Mouse (Mus musculus): Measurements from ENCODE around the gene Krt12.

Krt12 gene

DNA sequence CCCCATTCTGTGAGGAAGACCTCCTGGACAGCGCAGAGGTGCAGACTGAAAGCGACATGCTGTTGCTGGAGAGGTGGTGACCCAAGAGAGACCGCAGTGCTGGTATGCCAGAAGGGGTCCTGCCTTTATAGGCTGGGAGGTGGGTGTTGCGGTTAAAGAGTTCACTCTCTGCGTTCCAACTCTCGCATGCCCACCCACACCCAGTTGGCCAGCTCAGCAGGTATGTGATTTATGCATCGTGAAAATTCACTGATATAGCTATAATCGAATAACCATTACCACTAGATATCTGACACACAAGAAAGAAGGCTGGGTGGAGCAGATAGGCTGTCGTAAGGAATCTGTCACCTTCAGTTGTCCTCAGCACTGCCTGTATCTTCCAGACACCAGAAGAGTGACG, at the start of gene Krt12:
Krt12 (minus strand) TSS at position 101 of the 400 bp plus-strand sequence.
- no peak for DNase-seq

DNA sequence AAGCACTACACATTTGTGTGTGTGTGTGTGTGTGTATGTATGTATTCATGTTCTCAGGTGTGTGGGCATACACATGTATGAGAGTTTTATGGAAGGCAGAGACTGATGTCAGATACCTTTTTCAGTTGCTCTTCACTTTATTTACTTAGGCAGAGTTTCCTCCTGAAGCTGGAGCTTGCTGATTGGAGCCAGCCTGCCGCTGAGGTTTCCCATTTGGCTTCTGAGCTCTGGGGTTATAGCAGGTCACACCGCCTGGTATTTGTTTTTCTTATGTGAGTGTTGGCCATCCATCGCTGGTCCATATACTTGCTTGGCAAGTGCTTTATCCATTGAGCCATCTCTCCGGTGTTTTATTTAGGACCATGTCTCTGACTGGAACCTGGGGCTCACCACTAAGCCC, 47.2 kb upstream of the Krt12 start:
- DNase-seq: no peak

DNA sequence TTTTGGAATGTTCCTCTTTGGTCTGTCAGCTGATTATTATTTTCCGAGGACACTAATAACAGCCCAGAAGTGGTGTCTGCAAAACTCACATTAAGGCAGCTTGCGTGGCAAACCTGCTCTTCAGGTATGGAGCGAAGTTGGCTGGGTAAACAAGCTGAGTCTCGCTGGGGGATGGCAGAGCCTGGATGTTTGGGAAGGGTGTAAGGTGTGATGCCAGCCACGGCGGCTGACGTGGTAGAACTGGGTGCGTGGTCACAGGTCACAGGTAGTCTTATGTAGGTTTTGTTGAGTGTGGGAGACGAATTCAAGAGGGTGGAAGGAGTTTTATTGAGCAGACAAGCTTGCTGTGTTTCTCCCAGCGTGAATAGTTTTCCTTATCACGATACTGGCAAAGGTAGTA, 46.5 kb upstream of the Krt12 start:
- no peak for DNase-seq

DNA sequence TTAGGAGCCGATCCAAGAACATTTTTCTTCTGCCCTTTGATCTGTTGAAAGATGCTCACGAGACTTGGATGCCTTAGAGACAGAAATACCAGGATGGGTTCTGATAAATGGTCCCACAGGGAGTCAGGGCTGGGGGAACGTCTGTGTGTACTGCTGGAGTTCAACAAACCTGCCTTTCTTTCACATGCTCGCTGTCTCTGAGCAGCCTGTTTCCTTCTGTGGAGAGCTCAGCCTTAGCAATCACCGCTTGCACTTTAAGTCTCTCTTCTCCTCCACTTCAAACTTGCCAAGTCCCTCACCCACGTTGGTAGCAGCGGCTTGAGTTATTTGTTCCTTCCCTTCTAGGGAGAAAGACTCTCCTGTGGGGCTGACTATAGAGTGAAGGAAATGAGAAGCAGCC, 44.3 kb upstream of the Krt12 start:
- DNase-seq: no peak

DNA sequence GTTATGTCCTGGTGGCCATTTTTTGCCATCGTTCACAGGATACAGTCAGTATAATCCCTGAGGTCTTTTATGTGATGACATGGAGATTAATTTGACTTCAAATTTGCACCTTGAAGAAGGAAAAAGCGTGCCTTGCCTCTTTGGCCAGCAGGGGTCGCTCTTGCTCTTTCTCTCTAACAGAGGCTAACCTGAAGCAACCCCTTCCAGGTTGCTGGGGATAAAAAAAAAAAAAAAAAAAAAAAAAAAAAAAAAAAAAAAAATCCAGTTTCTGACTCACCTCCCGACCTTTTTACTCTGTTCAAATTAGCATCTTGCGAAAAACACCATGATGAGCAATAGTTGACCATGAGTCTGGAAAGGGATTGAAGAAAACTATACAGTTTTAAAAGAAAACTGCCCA, 42.8 kb upstream of the Krt12 start:
- DNase-seq: peak; percentile 80 to 90

DNA sequence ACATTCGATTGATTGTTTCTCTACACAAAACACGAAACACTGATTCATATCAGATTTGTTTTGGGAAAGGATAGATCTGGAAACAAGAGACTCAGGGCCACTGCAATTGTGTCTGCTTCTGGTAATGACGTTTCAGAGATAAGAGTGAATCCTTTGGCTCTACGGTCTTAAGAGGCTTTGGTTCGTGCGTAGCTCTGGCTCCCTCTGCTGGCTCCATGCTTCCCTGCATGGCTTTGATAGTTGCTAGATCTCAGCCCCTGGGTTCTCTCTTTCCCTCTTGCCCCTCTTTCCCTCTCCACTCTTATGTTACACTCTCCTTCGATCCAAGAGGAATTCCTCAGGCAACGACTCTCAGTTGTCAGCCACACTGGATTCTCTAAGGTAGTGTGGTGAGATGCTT, 41.1 kb upstream of the Krt12 start:
- peak; percentile 64 to 82 for DNase-seq

DNA sequence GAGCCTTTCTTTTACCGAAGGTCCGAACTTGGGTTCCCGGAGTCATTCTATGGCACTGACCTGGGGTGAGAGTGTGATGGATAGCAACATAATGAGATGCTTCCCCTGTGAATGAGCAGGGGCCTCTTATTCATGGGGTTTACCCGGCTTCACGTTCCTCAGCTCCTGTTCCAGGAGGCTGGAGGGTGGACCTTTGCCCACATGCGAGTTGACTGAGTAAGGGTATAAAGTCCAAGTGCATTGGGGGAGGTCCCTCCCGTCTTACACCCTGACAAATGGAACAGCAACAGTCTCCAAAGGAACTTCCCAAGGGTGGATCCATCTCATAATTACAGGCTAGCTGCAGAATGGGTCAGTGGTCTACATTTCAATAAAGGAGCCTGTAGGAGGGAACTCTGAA, 39.7 kb upstream of the Krt12 start:
- DNase-seq: no peak

DNA sequence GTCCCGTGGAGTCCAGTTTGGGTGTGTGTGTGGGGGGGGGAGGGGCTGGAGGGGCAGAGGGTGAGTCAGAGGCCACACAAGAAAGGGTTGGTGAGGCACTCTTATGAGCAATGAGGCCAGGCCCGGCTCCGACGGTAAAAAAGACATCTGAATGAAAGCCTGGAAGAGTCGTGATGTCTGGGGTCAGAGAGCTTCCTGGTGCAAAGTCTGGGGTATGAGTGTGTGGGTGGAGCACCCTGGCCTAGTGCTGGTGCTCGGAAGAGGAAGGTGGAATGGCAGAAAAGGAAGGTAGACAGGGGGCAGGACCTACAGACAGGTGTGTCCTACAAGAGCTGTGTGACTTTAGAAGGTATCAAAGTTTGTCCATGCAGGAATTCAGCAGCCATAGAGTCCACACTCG, 36.8 kb upstream of the Krt12 start:
- no peak for DNase-seq

DNA sequence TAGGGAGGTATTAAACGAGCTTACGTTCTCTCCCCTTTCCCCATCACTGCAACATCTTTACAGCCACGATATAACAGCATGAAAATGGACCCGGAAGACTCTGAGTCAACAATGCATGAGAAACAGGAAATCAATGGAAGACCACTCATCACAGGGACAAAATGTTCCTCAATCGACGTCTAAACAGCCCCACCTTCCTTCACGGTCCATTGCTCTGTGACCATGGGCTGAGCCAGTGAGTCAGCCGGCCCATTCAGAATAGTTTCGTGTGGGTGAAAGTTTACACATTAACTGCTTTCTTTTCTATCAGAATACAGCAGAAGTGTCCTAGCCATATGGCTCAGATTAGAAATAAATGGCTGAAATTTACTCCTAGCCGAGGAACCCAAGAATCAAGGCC, 32.7 kb upstream of the Krt12 start:
- no peak for DNase-seq

DNA sequence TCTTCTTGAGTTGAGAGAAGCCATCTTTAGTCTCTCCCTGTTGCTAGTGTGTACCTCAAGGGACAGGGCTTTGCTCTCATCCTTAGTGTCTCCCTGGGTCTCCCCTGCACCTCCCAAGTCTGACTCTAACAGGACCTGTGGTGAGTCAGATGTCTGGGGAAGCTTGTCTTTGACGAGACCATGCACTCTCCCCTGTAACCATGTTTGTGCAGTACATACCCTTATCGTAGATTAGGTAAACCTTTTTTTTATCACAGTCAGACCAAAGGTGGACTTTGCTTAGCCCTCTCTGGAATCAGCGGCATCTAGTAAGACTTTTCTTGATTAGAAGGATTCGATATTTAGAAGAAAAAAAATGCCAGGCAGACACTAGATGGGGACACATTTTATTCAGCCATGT, 32.0 kb upstream of the Krt12 start:
- no peak for DNase-seq

DNA sequence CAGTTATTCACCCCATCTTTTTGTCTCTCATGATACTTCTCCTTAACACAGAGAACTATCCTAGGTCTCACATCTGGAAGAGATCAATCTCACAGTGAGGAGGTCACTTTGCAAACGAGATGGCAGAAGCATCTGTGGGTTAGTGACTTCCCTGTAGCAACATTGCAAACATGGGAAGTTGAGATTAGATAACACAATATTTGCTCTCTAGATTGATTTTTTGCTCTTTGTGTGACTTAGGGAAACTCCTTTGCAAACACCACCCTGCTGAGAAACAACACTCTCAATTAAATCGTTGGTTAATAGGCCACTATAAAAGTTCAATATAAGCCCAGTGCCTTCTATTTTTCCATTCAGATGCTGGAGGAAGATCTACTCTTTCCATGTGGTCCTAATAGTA, 26.7 kb upstream of the Krt12 start:
- no peak for DNase-seq

DNA sequence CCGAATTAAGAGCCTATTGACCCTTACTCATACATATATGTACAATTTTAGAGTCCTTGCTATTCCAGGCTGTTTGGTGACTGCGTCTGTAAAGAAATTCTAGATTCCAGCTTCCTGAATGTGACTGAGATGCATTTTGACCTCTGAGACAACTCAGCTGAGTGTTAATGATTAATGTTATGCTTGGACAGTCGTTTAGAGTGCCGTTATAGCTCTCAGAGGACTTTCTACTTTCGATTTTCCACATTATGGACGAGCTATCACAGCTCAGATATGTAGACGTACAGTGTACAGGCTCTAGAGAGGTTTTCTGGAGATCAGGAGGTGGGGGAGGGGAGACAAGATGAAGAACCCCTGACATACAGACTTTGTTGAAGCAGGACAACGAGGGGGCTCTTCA, 19.2 kb upstream of the Krt12 start:
- no peak for DNase-seq

DNA sequence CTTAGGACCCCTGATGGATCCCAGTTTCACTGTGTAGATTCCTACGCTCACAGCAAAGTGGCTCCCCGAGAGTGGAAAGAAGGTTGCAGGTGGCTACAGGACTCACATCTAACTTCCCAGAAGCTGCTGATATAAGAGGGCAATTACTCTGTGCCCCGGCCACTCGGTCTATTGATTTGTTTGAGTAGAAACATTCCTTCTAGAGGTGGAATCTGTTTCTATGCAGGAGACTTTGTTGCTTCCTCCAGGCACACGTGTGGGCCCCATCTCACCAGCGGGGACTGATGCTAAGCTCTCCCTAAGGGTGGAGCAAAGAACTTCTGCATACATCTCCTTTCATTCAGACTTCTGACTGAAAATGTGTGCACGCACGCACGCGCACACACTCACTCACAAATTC, 17.4 kb upstream of the Krt12 start:
- DNase-seq: no peak

DNA sequence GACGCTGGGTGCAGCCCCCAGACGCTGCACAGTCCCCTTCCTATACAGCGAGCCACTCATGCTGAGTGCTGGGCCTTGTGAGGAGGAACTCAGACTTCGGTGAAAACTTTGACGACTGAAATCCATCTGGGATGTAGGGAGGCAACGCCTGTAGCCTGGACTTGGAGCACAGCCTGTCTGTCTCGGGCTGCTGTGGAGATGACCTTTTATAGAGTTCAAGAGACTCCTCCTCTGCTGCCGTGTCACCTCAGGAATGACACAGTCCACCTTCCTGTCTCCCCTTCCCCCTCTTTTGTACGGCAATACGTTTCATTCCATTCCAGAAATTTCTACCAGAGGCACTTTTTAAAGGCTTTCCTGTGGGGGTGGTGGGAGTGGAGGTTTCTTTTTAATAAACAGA, 15.9 kb upstream of the Krt12 start, which contains the start of gene Krt20:
Krt20 (minus strand) TSS at position 179 of the 400 bp plus-strand sequence.
- no peak for DNase-seq

DNA sequence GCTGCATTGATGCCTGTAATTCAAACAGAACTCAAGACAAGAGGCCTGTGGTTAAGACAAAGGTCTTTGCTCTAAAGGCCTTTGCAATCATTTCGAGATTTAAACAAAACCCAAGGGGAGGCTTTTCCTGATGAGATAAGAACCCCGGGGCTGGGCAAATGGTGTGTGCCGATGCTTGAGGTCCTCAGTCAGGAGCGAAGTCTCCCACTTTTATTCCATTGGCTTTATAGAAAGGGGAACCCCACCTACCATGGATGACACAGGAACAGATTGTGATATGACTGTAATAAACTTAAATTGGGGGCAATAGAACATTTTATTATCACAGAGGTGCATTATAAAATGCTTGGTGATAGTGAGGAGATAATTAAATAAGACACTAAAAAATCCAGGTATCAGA, 14.6 kb upstream of the Krt12 start:
- DNase-seq: no peak

DNA sequence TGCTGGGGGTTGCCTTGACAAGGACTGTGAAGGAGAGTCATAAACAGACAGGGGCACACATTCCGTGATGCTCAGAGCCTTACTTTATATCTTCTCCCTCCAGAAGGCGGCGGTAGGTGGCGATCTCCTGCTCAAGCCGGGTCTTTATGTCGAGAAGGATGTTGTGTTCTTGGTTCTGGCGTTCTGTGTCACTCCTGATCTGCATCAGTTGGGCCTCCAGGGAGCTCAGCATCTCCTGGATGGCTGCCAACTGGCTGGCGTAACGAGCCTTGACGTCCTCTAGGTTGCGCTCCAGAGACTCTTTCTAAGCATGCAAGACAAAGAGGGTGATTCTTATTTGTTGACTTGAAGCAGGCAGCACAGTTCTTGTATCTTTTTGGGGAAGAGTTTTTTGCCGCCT, 8.6 kb upstream of the Krt12 start:
- peak; percentile 15 to 42 for DNase-seq

DNA sequence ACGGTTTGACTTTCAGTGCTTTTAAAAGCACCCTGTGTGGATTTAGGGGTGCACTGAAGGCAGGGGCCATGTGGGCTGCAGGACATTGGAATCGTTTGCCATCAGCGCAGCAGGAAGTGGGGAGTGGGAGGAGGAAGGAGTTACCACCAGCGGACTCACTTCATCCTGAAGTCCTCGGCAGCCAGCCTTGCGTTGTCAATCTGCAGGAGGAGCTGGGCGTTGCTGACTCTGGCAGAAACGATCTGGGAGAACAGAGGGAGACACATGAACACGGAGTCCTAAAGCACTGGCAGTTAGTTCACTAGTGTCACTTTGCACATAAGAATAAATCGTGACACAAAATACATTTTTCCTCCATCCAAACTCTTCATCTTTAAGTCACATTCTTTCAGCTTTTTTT, 1.5 kb downstream of the Krt12 start:
- DNase-seq: no peak

DNA sequence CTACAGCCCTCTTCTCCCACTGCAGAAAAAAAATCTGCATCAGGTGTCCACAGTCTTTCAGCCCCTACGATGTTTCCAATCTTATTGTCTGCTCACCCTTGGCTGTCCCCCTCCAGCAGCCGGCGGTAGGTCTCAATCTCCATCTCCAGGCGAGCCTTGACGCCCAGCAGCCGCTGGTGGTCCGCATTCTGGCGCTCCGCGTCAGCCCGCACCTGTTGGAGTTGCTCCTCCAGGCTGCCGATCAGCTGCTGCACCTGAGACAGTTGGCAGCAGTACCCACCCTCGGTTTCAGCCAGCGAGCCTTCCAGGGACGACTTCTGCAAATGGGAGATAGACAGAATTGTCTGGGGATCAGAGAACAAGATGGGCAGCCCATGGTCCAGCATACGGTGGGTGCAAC, 4.2 kb downstream of the Krt12 start:
- no peak for DNase-seq

DNA sequence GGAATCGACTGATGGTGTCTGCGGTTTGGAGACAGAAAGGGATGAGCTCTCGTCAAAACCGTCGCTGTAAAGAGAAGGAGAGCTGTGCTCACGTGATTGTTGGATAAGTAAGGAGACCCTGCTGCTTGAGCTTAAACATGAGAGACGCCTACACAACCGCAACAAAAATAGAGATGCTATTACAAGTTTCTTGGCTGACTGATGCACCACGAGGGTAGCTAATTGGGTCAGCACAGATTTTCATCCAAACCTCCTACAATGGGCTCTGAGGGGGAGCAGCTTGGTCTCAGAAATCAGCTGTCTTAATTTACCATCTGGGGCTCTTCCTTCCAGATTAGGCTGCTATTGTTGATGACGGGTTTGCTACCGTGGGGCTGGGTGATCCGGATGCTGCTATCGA, 5.2 kb downstream of the Krt12 start:
- no peak for DNase-seq

DNA sequence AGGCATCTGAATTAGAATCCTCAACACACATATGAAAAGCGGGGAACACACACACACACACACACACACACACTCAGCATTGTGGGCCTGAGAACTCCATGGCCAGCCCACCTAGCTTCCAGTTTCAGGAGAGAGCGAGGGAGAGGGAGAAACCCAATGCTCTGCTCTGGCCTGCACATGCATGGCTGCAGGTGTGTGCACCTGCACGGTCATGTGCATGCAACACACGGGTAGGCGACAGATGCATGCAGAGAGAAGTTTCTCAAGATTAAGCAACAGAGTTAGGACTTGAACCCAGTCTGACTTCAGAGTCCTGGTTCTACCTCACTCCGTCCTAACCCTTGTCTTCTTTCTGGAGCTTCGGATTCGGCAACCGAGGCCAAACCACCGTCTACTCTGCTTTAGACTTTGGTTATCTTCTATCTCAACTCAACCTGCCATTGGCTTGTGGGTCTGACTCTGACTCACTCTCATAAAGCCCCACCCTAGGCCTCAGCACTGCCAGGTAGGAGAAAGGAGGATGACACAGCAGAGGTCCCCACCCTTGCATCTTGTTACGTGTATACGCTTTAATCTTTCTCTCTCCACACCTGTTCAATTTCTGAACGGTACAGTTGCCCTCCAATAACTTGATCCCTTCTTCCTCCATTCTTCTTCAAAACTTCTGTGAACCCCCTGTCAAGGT, 7.5 kb downstream of the Krt12 start:
- DNase-seq: no peak

DNA sequence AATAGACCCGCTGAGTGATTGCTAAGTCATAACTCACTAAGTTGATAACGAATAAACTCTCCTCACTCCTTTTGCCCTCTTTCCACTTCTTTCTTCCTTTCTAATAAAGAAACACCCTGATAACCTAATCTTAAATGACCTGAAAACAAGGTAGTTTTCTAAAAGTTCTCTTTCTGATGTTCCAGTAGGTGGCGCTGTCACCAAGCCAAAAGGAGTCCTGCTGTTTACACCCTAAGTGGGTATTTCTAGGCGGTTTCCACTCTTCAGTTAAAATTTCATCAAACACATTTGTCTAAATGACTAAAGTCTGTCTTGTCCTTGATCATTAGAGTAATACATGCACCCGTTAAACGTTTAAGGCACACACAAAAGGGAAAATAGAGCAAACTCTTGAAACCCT, 8.8 kb downstream of the Krt12 start:
- peak in 1 of 2 experiments; percentile 38 for DNase-seq

DNA sequence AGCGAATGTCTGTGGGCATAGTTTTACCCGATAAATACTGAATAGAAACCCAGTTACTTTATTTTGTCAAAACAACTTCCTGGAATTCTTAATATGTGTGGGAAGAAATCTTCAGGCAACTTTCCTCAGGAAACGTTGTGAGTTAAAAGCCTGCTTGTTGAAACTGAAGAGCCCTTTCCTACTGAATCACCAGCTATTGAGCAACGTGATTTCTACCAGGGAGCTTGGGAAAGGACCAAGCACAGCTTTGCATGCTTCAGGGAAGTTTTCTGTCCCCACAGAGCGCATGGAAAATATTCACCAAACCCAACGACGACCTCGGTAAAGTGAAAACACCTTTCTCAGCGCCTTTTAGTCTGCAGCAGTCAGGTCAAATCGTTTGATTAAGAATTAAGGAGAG, 15.9 kb downstream of the Krt12 start:
- no peak for DNase-seq

DNA sequence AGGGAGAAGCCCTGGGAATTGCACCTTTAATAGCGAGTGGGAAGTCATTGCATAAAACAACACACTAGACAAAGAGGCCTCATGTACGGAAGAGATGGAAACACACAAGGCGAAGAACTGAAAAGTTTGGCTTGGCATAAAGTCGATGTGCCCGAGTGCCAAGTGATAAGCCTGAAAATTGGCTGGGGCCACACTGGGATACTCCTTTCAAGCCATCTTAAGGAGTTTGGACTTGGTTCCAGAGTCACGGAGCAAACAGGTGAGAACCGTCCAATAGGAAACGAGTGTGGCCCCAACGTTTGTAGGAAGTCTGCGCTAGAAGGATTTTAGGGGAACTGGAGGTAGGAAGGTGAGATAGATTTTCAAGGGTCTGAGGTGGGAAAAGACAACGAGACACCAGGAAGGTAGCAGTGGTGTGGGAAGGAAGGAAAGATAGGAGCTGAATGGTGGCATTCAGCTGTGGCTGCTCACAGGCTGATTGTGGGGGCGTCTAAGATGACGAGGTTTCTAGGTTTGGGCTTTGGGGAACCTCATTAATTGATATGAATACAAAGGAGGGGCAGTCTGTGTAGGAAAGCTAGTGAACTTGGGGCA, 22.0 kb downstream of the Krt12 start:
- DNase-seq: no peak

DNA sequence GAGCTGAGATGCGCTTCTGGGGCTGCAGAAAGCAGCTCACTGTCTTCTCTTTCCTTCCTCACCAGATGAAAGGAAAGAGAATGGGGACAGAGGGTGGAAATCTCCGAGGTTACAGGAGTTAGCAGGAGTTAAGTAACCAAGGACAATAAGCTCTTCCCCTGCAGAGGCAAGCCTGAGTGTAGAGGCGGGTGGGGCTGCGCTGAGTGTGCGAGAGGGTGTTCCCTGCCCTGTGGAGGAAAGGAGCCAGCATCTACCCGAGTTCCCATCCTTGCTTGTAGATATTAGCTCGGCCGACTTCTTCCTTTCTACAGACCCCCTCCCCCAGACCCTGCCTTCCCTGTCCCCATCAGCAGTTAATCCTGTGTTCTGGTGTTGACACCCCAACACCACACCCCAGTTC, 23.2 kb downstream of the Krt12 start:
- no peak for DNase-seq

DNA sequence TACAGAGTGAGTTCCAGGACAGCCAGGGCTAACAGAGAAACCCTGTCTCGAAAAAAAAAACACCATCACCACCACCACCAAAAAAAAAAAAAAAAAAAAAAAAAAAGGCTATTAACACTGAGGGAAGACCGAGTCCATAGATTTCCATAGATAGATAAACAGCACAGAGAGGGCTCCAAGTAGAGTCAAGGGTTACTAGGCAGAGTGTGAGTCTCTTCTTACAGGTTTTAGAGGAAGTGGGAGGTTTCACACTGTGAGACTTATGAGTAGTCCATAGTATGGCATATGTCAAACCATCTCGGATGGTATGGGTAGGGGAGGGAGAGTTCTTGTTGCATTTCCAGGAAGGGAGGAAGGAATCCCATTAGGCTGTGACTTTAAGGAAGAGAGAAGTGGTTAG, 24.0 kb downstream of the Krt12 start:
- no peak for DNase-seq

All from cerebellum, postnatal 25 days (tissue).